Mouse (Mus musculus): ENCODE data around the gene Oxld1. TPM values are rescaled to one million over a fixed set of nuclear protein-coding genes. Genes with fewer than 3 reads are reported as not detected.
A peak's percentile ranks its signal among the peaks of the same experiment; 100 is the strongest.

Oxld1 gene
- polyA plus RNA-seq, 1 experiment = 26.8 TPM

DNA sequence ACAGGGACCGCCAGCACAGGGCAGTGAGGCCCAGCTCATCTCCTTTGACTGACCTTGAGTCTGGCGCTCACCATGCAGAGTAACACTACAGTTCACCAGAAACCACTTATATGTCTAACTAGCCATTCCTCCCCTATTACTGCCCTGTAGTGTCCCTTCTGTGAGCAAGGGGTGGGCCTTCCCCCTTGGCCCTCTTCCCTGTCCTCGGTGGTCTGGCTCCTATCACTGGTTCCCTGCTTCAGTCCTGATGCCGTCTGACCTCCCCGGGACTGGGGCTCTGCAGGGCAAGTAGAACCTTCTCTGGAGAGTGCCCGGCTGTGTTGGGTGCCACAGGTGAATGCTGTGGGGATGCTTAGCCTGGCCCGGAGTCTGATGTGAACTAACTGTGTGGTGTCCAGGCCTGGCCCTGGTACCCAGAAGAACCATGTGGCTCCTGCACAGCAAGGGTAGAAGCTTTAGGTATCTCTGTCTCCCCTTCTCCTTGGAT lies 25.6 kb upstream of the Oxld1 start:
- no peak for DNase-seq (ENCODE audit: low spot score)

DNA sequence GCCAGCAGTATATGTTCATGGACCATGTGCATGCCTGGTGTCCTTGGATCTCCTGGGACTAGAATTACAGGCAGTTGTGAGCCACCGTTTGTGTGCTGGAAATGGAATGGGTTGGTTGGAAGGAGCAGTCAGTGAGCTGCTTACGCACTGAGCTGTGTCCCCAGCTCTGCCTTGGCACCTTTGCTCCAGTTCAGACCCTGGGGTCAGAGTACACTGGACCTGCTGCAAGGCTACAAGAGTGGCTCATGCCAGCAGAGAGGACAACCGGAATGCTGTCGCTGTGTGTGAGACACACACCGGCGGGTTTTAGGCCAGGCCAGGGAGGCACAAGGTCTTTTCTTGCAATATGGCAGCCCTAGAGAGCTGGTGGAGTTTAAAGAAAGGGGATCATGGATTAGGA lies 14.2 kb upstream of the Oxld1 start:
- DNase-seq (ENCODE audit: low spot score) = no peak

DNA sequence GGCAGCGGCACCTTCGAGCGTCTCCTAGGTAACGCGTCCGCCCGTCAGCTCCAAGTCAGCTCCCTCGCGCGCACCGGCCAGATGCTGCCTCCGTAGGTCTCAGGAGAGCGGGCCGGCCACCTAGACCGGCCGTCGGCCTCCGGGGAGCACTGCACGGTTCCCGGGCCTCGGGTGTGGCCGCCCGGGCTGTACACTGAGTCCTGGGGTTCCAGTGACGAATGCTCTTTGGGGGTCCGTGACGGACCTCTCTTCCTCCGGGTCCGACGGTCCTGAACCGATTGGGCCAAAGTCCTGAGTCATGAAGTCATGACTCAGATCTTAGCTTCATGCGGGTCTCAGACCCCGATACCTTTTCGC lies 9.8 kb upstream of the Oxld1 start:
- no peak for DNase-seq (ENCODE audit: low spot score)

DNA sequence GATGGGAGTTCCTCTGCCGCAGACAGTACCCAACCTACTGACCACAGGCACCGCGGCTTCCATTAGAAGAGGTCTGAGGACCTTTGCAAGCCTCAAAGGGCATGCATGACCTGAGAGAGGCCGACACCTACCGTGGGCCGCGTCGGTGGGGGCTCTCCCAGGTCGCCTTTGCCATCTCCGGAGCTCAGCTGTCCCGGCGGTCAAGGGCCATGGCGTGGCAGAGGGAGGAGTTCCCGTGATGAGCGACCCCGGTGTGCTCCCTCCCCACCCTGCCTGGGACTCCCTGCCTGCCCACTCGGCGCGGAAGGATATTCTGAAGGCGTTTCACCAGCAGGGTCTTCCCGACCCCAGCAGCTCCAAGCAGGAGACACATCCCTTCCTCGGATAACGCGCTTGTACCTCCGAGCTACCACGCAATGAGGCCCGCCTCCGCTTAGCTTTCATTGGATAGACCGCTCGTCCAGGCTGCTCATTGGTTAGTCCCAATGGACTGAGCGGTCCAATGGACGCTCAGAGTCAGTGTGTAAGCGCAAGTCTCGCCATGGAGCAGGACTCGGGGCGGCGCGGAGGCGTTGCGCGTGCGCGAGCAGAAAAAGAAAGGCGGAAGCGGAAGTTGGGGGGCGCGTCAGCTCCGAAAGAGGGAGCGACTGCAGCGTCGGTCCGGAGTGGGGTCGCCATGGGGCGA lies 9.3 kb upstream of the Oxld1 start, which contains the start of gene Arl16:
Gene Arl16 (minus strand): TSS at position 557 of the 685 bp plus-strand sequence.
- DNase-seq (ENCODE audit: low spot score) = peak; percentile 79

DNA sequence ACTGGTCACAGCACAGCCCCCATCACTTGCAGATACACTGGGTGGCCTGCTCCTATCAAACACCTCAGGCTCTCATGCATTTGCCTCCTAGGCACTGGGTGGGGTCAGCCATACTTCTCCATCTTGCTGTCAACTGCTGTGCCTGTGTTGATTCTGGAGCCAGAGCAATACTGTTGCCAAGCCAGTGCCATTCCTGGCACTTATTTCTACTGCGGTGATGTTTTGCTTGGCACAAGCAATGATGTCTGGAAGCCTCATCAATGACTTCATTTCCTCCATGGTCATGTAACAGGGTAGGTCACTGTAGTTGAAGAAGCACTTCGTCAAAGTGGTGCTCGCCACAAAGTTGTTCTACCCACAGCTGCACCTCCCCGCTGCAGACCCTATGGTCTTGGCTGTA lies 7.7 kb upstream of the Oxld1 start:
- no peak for DNase-seq (ENCODE audit: low spot score)

DNA sequence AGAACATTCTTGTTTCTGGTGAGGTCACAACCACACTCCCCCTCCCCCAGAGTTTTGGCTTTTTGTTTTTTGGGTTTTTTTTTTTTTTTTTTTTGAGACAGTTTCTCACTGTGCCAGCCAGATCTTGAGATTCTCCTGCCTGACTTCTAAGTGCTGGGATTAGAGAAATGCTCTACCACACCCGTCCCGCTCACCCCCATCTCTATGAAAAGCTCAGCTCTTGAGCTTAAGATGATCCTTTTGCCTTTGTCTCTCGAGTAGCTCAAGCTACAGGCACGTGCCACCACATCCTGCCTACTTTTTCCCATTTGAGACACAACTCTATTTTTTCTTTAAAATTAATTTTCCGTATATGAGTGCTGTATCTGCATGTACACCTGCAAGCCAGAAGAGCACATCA lies 6.5 kb upstream of the Oxld1 start:
- no peak for DNase-seq (ENCODE audit: low spot score)

DNA sequence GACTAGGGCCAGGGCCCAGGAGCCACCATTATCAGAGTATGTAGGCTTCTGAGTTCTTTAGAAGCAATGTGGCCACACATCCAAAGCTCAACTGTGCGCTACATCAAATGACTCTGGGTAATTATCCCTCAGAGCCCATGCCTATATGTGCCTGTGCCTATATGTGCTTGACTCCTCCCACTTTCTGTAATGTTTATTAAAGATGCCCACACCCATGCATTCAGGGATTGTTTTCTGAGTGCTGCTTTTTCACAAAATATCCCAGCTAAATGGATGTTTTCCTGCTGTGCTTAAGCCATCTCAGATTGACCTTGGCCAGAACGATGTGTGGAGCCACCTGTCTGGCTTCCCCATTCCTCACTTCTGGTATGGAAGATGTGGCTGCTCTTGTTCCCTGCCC lies 5.7 kb upstream of the Oxld1 start:
- no peak for DNase-seq (ENCODE audit: low spot score)

DNA sequence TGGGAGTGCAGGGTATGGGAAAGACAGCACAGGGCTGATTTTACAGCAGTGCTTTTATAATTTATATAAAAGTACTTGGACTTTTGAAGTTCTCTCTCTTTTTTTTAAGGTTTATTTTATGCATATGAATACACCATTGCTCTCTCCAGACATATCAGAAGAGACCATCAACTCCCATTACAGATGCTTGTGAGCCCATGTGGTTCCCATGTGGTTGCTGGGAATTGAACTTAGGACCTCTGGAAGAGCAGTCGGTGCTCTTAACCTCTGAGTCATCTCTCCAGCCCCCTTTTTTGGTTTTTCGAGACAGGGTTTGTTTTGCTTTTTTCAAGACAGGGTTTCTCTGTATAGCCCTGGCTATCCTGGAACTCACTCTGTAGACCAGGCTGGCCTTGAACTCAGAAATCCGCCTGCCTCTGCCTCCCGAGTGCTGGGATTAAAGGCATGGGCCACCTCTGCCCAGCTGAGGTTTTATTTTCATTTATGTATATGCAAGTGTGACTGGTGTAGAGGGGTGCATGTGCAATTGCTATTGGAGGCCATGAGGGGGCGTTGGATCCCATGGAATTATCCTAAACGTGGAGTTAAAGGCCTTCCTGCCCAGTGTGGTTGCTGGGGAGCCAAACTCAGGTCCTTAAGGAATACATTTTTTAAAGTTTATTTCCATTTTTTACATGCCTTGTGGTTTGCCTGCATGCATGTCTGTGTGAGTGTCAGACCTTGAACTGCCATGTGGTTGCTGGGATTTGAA lies 1.2 kb upstream of the Oxld1 start:
- no peak for DNase-seq (ENCODE audit: low spot score)

DNA sequence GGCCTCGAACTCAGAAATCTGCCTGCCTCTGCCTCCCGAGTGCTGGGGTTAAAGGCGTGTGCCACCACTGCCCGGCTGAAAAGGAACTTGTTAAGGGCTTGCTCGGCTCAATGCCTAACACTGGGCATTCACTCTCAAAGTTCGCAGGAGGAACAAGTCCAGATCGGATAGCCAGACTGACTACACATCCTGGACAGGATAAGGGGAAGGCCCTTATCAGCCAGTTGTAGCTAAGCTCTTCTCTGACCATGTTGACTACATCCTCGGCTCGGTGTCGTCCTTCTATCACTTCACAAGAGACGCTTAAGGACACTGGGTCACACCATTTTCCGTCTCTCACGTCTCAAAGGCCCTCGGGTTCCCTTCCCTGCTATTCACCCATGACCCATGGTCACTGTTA lies 498 bp downstream of the Oxld1 start:
- no peak for DNase-seq (ENCODE audit: low spot score)

DNA sequence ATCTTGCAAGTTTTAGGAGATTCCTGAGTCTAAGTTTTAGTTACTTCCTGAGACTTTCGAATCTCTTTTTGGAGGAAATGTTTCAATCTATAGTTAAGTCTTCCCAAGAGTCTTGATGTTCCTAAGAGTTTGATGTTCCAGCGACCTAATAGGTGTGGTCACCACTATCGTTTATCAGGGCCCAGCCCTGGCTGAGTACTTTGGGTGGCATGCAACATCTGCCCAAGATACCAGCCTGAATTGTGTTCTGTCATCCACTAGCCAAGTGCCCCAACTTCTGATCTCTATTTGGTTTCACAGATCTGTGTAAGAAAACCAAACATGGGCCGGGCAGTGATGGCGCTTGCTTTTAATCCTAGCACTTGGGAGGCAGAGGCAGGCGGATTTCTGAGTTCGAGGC lies 2.5 kb downstream of the Oxld1 start:
- no peak for DNase-seq (ENCODE audit: low spot score)

DNA sequence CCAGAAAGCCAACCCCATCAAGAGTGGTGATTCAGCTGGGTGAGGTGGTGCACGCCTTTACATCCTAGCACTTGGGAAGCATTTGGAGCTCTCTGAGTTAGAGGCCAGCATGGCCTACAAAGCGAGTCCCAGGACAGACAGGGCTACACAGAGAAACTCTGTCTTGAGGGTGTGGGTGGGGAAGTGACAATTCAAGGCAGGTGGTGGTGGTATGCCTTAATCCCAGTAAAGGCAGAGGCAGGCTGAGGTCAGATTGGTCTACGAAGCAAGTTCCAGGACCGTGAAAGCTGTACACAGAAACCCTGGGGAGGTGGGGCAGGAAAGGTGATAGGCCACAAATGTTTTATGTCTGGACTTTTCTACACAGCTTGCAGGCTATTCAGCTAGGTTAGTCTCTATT lies 2.9 kb downstream of the Oxld1 start:
- DNase-seq (ENCODE audit: low spot score) = no peak

DNA sequence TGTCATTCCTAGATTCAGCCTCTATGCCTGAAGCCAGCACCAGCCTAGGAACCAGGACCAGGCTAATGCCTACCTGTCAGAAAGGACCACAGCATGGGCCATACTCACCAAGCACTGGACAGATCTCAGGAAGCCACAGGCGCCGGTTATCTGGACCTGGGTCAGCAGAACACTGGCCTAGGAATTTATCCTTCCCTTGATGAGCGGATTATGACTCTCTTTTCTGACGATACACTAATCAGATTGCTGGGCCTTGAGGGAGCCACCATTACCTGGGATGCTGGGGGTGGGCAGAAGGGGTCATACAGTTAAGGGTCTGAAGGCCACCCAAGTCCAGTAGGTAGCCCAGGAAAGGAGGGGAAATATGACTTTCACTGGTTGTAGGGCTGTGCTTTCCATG lies 4.6 kb downstream of the Oxld1 start, which contains the start of gene Pde6g:
Gene Pde6g (minus strand): TSS at position 195 of the 400 bp plus-strand sequence.
- DNase-seq (ENCODE audit: low spot score) = no peak

DNA sequence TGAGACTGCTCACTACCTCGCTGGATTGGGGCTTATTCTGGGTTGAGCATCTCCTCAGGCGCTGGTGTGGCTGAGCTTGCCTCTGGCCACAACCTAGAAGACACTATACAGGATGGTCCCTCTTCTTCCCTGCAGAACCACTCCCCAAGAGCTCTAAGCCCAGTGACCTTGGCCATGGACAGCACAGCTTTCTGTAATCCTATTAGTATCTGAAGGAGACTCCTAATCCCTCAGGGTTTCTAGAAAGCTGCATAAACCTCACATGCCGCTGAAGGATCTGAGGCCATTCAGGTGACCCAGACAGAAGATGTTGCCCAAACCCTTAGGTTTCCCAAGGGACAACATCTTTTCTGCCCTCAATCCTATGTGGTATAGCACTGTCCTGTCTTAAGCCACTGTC lies 5.6 kb downstream of the Oxld1 start:
- DNase-seq (ENCODE audit: low spot score) = no peak

DNA sequence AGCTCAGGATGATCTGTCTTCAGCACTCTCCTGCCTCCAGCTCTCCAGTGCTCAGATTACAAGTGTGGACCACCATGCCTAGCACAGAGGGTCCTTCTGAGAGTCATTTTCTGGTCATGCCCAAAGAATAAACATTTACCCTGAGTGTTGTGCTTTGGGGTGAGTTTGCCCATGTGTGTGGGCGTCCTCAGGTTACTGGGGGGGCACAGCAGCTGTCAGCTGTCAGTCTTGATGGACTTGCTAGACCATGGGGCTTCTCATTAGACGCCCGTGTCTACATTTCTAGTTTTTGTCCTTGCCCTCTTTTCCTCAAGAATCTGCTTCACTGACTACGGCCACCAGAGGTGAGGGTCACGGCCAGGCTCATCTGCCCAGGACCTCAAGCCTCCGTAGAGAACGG lies 10.7 kb downstream of the Oxld1 start:
- DNase-seq (ENCODE audit: low spot score) = no peak

DNA sequence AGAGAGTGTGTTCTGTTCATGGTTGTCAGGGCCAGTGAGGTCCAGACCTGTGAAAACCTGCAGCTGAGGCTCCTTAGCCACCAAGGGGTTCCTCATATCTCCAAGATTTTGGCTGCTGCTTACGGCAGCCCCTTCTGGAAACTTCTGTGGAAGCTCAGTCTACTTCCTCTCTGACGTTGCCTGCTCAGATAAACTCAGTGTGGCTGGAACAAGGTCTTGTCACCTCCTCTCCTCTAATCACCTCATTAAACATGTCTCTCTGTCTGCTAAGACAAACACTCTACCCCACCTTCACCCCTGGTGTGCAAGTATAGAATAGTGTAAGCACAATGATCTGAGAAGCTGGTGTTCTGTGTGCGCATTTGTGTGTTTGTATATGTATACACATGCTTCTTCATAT lies 12.4 kb downstream of the Oxld1 start:
- no peak for DNase-seq (ENCODE audit: low spot score)

DNA sequence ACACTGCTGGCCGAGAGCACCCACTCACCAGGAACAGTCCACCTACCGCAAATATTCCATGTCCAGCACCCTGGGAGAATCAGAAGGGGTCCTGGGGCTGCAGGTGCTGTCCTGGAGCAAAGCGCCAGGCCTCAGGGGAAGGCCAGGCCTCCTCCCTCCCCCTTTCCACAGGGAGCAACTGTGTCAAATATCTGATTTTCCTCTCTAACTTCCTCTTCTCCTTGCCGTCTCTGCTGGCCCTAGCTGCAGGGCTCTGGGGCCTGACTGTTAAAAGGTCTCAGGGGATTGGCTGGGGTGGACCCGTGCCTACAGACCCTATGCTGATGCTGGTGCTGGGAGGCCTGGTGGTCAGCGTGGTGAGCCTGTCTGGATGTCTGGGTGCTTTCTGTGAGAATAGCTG lies 13.8 kb downstream of the Oxld1 start:
- no peak for DNase-seq (ENCODE audit: low spot score)

DNA sequence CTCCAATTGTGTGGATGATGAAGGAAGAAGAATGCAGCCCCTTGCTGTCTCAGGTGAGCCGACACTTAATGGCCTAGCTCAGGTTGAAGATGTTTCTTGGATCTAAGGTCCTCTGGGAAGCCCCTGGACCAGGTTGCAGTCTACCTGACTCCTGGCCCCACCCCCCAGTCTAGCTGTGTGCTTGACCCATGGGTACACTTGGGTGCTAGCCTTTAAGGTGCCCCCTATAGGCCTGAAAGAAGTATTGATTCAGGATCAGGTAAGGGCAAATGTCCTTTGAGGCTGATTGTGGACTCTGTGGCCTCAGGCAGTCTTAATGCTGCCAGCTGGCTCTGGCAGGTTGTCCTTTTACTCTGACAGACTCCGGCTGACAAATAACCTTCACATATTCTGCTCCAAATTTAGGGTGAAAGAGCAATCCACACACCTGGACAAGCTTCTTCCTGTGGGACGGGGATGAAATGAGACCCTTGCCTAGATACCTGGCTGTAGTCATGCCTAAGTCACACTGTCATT lies 15.0 kb downstream of the Oxld1 start:
- DNase-seq (ENCODE audit: low spot score) = no peak

DNA sequence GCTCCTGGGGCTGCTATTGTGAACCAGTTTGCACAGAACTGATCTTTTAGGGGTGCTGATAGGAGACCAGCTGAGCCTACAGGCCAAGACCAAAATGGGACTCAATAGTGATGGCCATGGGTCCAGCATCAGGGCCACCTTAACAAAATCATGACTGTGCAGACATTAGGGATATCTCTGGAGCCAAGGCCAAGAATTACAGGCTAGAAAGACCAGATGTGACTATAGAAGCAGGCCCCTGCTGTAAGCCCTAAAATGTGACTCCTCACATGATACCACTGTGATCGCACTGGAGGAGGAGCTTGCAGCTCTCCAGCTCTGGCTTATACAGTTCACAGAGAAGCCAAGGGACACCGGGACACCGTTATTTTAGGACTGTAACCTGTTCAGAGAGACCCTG lies 15.5 kb downstream of the Oxld1 start, which contains the start of gene Tspan10:
Gene Tspan10 (plus strand): TSS at position 301 of the 400 bp plus-strand sequence.
- no peak for DNase-seq (ENCODE audit: low spot score)

DNA sequence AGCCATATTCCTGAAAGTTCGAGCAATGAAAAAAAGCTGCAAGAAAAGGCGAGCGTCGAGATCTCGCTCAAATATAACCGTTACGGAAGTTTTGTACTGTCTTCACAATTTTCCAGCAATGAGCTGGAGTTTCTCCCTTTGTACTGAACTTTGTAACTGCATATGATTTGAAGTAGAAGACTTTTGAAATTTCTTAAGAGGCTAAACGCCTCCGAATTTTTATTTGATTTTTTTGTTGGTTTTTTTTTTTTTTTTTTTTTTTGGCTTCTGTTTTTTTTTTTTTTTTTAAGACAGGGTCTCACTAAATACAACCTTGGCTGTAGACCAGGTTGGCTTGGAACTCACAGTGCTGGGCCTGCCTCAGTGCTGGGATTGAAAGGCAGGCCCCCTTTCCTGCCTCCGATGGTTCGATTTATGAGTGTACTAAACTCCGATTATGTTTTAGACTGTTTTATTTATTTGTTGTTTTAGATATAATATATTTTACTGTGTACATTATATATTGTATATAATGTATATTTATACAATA lies 19.9 kb downstream of the Oxld1 start:
- DNase-seq (ENCODE audit: low spot score) = no peak

DNA sequence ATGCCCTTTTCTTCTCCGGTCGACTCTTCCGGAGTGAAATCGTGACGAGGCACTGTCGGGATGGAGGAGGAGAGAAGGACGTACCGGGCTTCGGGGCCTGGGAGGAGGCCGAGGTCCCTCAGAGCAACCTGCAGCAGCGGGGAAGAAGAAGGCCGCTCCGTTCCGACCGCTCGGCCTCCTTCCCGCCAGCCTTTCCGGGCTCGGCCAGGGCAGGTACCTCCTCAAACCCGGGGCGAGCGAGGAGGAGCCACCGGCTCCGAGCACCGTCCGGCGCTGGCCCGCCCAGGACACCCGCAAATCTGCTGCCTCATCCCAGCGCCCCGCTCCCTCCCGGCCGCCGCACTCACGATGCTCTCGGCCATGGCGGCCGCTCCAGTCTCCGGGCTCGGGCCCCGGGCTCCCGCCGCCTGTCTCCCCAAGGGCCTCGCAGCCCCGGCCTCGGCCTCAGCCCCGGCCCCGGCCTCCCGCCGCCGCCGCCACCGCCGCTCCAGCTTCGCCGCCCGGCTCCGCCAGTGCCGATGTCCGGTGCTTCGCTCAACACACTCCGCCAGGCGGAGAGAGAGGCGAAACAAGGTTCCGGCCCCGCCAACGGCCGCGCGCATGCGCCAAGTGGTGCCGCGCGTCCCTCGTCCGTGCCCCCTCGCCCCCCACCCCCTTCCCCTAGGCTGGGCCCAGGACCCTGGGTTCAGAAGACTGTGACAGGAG lies 20.6 kb downstream of the Oxld1 start, which contains the start of gene Nploc4:
Gene Nploc4 (minus strand): TSS at position 557 of the 705 bp plus-strand sequence.
- peak; percentile 84 for DNase-seq (ENCODE audit: low spot score)

DNA sequence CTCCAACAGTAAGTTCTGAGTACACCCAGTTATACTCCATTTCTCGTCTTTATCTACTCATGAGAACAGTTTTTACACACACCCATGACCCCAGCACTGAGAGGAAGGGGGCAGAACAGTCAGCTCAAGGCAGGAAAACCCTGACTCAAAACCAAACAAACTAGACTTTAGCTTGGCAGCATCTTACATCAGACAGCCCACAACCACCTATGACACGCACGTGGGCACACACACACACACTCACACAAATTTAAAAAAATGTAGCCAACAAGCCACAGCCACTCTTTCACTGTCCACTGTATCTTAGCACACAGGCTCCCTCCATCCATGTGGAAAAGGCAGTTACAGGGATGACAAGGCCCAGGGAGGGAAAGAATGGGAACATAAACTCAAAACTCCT lies 31.1 kb downstream of the Oxld1 start:
- DNase-seq (ENCODE audit: low spot score) = no peak

Data from urinary bladder, adult 2 months (tissue).